Mouse (Mus musculus) adrenal gland, adult (tissue): ENCODE results near the gene Pfn3.
"Not testable (repeated sequence)": the region's sequence is repeated elsewhere in the genome, so short reads cannot be mapped to it uniquely, and the experiment has no call there.

Source experiments
- DNase-seq, 2 experiments: peaks; one replicate each; pipeline ENCODE4 v3.0.0; 2022 to 2023; ENCODE audit warnings: low spot score in 1 of 2; ENCODE audit not compliant: inconsistent age in 2 of 2

Pfn3 gene

DNA sequence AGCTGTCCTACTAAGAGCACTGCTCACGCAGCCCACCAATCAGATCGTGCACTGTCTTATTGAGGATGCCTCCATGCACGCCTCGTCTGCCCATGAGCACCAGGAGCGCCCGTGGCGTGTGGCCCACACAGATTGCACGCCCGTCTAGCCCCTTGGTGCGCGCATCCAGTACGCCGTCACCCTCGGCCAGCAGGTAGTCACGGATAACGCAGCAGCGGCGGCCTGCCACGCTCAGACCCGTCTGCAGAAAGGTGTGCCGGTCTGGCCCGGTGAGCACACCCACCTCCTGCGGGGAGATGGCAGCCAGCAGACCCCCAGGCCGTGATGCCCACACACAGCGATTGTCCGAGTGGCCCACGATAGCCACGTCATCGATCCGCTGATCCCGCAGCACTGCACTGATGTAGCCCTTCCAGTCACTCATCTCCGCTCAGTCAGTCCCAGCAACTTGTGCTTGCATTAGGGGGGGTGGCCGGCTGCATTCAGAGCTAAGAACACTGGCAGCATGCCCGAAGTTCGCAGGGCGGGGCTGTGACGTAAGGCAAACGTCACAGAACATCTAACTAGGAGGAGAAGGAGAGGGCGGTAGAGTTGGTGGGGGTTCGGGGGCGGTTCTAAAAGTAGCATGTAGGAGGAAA is at the start of gene Pfn3:
Gene Pfn3 (minus strand): TSS at position 490 of the 638 bp plus-strand sequence.
- peak in 1 of 2 experiments; percentile 37 for DNase-seq

- DNase-seq = peak; percentile 63 to 82
These were observed 49.2 kb upstream of the Pfn3 start, which contains the start of gene Prr7 for GRCm38 (mm10) chr13:55464027-55464884. TSS of gene Prr7 (plus strand) at chr13:55464267.

- peak; percentile 52 to 68 for DNase-seq
These were observed 48.5 kb upstream of the Pfn3 start for GRCm38 (mm10) chr13:55463399-55464026.

- DNase-seq = no peak
These were observed 47.9 kb upstream of the Pfn3 start for GRCm38 (mm10) chr13:55462965-55463364.

DNA sequence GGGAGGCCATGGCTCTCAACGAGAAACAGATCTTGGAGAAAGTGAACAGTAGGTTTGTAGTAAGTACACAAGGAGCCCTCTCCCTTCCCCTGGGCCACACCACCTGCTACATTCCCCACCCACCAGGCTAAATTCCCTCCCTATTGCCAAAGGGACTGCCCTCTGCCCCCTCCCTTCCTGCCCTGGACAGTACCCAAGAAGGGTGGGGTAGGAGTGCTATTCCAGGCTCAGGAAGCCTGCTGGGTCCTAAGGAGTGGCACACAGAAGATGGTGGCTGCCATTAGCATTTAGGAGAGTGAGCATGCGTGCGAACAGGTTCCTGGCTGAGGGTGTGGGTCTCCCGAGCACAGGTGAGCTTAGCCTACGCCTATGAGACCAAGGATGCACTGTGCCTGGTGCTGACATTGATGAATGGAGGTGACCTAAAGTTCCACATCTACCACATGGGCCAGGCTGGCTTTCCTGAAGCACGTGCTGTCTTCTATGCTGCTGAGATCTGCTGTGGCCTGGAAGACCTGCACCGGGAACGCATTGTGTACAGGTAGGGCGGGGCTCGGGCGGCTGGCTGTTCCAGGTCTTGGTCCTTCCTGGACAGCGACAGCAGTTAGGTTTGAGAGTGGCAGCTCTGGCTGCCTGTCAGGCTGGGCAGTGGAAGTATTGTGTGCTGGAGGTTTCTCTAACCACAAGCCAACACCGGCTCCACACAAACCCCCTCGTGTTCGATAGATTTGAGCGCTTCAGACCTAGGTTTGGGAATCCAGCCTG is 36.9 kb upstream of the Pfn3 start:
- DNase-seq = peak in 1 of 2 experiments; percentile 56

GRCm38 (mm10) chr13:55451296-55451695 is 36.3 kb upstream of the Pfn3 start:
- DNase-seq = no peak

DNA sequence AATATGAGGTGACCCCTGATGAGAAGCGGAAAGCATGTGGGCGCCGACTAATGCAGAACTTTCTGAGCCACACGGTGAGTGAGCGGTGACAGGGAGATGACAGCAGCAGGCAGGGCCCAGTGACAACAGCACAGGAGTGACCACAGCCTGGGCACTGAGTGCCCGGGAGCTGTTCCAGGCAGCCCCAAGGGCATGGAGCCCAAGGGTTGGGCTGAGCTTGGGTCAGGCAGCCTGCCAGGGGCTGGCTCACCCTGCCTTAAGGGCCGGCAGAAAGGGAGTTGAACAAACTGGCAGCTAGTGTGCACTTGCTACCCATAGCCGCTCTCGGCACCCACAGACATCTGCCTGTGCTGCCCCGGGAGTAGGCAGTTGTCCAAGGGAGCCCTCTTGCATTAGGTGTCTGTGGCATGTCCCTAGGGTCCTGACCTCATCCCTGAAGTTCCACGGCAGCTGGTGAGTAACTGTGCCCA is 35.5 kb upstream of the Pfn3 start:
- peak; percentile 92 to 94 for DNase-seq

- peak in 1 of 2 experiments; percentile 21 for DNase-seq
These were observed 34.8 kb upstream of the Pfn3 start for GRCm38 (mm10) chr13:55449679-55450441.

DNA sequence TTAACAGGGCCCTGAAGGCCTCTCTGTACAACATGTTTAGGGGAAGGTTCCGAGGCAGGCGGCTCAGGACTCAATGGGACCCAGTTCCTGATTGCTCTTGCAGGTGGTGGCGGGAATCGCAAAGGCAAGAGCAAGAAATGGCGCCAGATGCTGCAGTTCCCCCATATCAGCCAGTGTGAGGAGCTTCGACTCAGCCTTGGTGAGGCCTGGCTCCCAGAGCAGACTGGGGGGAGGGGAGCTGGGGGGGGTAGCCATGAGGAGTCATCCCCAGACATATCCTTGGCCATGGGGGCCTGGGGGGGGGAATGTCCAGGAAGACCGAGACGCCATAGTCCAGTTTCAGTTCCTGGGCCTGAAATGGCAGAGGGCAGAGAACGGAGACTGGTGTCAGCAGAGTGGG is 34.2 kb upstream of the Pfn3 start:
- peak in 1 of 2 experiments; percentile 16 for DNase-seq

GRCm38 (mm10) chr13:55448131-55448530 is 33.1 kb upstream of the Pfn3 start:
- no peak for DNase-seq

DNA sequence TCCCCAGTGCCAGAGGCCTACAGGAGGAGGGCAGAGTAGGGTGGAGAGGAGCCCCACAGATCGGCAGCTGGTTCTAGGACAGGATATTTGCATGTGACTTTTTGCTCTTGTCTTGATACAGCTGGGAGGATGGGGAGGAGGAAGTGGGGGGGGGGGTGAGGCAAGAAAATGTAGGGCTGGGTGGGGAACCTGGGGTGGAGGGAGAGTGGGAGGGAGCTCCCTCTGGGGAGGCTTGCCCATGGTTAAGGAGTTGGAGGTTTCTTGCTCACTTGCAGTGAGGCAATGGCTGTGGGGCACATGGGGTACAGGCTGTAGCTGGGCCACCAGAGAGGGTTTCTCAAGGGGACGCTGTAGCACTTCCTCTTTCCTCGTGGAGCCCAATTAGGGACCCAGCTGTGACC is 32.5 kb upstream of the Pfn3 start:
- peak in 1 of 2 experiments; percentile 16 for DNase-seq

DNA sequence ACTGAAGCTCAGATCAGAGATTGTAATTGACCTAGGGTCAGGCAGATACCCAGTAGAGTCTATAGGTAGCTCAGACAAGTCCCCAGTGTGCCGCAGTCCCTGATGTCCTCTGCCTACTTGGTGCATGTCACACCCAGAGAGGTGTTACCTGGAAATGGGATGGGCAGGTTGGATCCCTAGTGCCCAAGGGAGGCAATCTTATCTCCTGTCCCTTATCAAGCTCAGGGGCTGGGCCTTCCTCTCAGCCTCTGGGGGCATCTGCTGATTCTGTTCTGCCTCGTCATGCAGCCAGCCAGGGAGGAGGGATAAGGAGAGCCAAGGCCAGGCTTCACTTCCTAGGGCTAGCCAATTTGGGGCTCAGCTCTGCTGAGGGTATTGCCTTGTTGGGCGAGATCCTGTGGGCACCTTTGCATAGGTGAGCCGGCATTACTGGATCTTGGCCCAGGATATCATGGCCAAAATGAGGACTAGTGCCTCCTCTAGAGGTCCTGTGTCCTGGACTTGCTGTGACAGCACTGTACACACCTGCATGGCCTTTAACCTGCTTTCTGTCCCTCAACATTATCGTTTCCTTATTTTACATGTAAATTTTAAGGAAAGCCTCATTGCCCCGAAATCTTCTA is 31.6 kb upstream of the Pfn3 start:
- peak in 1 of 2 experiments; percentile 58 for DNase-seq

DNA sequence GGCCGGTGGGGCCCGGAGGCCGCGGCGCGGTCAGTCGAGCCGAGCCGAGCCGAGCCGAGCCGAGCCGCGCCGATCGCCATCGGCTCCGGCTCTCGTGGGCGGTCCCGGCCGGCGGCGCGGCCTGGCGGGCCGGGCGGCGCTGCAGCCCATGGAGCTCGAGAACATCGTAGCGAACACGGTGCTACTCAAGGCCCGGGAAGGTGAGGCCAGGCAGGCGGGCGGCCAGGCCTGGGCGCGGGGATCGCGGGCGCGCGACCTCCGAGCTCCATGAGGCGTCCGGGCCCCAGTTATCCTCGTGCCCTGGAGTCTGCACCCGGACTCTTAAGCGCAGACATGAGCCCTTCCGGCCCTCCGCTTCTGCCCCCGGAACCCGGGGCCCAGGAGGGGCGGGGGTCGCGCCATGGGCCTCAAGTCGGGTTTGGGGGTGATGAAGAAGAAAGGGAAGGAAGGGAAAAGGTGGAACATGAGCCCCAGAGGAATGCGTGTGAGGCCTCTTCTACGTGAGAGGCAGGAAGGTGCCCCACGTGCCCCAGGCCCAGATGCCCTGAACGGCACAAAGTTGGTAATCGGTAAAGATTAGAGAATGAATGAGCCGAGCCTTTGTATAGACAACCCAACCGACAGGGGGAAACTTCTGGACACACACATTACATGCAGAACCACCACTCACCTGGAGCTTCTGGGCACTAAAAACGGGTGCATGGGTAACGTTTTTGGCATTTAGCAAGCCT is 30.5 kb upstream of the Pfn3 start:
- DNase-seq = no peak

DNA sequence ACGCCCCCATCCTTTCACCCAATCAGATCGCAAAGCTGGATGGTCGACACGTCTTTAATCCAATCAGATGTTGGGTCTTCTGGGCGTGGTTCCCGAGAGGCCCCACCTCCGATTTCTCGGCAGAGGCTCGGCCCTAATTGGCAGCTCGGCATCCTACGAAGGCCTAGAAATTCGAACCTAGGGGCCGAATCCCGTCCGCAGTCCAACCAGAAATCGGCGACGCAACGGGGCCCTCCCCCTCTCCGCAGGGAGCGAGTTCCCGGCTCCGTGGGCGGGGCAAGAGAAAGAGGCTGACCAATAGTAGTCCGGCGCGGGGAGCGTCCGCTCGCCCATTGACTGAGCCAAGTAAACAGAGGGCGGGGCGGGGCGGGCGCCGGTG is 29.9 kb upstream of the Pfn3 start, which contains the start of gene Grk6:
Gene Grk6 (plus strand): TSS at position 136 of the 379 bp plus-strand sequence.
- DNase-seq = peak; percentile 100

- DNase-seq = no peak
These were observed 29.4 kb upstream of the Pfn3 start for GRCm38 (mm10) chr13:55444286-55444936.

- DNase-seq = no peak
These were observed 28.8 kb upstream of the Pfn3 start for GRCm38 (mm10) chr13:55443799-55444285.

DNA sequence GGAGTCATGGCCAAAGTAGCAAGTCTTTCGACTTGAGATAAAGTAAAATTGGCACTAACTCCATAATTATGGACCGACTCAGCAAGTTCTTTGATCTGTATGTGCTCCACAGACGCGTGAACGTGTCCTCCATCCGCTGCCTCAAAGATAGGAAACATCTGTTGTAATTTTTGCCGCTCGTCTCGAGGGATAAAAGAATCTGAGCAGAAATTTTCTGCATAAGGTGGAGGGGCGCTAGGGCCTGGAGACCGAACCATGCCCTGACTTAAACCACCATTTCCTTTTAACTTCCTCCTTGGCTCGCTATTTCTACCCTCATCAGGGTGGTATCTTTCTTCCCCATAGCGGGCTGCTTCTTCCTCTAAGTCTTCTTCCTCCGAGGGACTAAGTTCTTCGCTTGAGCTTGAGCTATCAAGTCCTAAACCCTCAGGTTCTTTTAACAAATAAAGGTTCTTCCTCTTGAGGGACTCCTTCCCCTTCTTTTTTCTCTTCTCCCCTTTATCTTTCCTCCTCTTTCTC is 22.1 kb upstream of the Pfn3 start:
- DNase-seq = not testable (repeated sequence)
